Mouse (Mus musculus) heart, postnatal 36 days (tissue): ENCODE results near the gene Plin3. TPM values are rescaled to one million over a fixed set of nuclear protein-coding genes. Genes with fewer than 3 reads are reported as not detected.
"Not testable (repeated sequence)": the region's sequence is repeated elsewhere in the genome, so short reads cannot be mapped to it uniquely, and the experiment has no call there.

Source experiments
- DNase-seq, 2 experiments: peaks; one replicate each; pipeline ENCODE4 v3.0.0; 2021 to 2022
- intact Hi-C: fragments of 180-260 bp; cut with DNase I; formaldehyde crosslinking; loops from one replicate; pipeline ENCODE4 v1.15.1; 2025
- total RNA-seq, 2 experiments: library from RNA; stranded (reverse); gene quantifications; 2 replicates each; pipeline ENCODE4 v1.2.3; 2021

Gene Plin3
- total RNA-seq, 2 experiments from 2014 or later: 183 to 206 TPM

DNA sequence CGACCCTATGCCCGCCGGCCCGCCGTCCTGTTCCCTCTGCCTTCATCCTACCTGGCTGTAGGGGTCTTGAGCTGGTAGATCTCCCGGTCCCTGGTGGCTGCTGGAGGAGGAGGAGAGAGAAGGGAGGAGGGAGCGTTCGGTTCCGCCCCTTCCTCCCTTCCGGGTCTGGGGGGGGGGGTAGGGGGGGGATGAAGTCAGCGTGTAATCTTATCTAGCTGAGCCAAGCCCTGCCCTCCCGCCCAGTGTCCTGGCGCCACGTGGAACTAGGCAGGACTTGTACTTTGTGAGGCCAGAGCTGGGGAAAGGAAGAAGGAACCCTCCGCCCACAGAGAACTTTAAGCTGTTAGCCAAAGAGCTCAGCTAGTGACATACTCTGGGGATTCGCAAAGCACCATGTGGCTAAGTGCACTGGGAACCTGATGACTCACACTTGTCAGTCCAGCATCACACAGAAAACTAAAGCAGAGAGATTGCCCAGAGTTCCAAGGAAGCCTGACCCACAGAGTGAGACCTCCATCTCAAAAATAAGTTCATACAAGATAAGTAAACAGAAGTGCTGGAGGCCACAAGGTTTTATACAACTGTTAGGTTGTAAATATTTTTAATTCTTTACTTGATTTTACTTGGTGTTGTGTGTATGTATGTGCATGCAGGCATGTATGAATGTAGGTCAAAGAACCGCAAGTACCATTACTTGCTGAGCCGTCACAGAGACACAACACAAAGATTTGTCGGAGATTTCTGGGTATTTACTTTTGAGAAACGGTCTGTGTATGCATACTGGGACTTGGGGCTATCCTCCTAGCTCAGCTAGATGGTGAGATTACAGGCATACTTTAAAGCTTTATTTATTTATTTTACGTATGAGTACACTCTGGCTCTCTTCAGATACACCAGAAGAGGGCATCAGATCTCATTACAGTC is 15.8 kb downstream of the Plin3 start, which contains the start of gene Ticam1:
TSS of gene Ticam1 (minus strand) at position 144 of the 924 bp plus-strand sequence.
- intact Hi-C loops: loop anchor here (1.0 kb wide), 1 partner anchor 13 kb away; no protein-coding TSS in a partner anchor
- peak; percentile 85 to 86 for DNase-seq

DNA sequence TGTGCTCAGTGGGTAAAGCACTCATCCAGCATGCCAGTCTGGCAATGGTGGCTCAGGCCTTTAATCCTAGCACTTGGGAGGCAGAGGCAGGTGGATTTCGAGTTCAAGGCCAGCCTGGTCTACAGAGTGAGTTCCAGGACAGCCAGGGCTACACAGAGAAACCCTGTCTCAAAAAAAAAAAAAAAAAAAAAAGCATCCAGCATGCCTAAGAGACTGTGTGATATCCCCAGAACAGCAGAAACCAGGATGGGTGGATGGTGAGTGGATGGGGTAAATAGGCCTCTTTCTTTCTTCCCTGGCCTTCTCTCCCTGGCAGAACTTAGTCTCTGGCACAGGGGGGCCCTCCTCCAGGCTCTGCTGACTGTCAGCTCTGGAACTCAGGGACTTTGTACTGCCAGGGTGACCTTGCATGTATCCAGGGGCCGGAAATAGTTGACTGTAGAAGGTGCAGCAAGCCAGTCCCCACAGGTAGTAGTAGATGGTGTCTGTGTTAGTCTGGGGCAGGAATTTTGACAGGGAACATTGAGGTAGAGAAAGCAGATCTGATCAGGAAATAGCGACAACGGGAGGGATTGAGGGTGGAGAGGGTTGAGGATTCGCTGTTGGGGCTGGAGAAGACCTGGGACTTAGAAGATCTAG is 16.7 kb downstream of the Plin3 start:
- intact Hi-C loops: no loop called here
- DNase-seq: no peak

DNA sequence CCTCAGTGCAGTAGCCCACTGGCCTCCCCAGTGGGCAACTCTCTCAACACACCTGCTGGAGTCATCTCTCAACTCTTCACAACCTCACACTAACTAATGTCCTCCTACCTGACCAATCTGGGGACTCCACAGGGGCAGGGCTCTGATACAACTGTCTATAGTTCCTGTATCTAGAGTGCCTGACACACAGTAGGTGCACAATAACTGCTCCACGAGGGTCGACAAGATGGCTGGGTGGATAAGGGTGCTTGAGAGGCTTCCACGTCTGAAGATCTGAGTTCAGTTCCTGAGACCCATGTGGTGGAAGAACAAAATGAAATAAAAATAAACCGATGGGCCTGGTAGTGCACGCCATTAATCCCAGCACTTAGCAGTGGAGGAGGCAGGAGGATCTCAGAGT is 18.7 kb downstream of the Plin3 start:
- DNase-seq: no peak
- intact Hi-C loops: no loop called here

DNA sequence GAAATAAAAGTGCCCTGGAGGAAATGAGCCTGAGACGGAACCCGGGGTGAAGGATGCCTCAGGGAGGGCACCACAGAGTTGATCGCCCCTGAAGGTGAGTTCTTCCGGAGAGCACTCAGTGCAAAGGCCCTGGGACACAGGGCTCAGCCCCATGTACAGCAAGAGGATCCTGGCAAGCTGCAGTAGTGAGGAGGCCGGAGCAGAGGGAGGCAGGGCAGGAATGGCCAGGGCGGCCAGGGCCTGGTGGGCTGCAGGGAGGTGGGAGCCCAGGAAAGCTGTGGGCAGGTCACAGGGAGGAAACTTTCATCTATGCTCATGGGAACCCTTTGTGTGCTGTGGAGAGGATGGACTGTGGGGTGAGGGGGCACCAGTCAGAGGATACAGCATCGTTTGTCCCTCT is 19.2 kb downstream of the Plin3 start:
- intact Hi-C loops: no loop called here
- no peak for DNase-seq

DNA sequence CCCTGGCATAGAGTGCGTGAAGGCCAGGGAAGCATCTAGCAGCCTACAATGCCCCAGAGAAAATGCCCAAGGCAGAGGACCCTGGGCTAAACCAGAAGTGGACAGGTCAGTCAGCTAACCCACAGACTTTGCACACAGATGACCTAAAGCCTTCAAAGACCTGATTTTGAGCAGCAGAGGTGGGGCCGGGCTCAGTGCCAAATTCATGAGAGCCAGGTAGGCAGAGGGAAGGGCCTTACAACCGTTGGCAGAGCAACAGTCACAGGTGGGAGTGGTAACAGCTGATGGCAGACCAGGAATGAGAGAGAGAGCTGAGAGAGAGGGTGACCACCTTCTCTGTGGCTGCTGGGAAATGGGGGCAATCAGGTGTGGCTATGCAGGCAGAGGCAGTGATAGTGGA is 20.0 kb downstream of the Plin3 start:
- intact Hi-C loops: no loop called here
- DNase-seq: no peak

DNA sequence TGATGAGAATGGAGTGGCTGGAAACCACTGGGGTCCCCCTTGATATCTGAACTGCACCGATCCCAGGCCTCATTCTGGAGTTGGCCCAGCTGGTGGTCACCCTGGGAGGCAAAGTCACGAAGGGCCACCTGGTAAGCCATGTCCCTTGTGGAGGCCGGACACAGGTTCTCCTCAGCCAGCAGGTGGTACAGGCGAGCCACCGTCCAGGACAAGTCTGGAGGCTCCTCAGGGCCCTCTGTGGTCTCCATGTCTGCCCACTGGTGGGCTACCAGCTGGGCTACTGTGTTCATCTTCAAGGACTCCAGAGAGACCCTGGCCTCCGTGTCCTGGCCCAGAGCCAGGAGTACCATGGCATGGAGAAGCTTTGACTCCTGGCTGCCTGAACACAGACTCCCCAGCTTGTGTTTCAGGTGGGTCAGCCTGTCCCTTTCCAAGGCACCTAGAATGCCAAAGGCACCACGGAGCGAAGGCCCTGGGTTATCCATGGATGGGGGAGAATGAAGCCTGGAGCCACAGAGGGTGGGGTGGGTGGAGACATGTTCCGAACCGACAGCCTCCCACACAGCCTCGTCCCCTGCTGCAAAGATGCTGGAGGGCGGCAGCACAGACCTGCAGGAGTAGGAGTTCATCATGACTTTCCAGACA is 20.9 kb downstream of the Plin3 start:
- intact Hi-C loops: no loop called here
- no peak for DNase-seq

DNA sequence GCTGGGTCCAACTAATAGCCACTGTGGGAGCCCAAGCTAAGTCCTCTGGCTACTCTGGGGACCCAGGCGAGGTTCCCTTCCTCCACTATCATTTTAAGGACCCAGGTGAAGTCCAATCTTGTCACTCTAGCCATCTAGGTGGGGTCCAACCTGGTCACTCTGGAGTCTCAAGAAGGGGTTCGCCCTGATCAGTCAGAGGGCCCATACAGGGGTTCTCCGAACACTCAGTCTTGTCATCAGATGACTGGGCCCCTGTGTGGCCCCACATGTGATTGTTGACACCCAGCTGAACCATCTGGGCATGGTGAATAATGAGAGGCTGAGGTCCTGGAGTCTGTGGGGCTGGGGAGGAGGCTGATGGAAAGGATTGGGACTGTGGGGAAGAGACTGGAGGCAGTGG is 22.9 kb downstream of the Plin3 start:
- intact Hi-C loops: no loop called here
- peak in 1 of 2 experiments; percentile 2 for DNase-seq

DNA sequence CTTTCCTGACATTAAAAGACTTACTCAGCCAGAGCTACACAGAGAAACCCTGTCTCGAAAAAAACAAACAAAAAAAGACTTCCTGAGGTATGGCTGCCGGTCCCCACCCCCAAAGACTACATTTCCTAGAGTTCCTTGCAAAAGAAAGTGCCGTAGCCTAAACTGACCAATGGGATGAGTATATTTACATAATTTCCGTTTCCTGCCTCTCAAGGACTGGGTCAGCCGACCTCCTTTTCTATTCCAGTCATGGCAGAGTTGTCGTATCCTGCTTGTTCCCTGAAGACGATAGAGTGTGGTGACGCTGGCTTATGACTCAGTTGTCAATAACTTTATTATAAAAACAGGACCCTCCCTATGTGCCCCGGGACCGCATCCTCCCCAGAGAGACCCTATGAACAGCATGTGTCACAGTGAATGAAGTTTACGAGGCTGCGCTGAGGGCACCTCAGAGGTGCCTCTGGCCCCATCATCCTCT is 23.5 kb downstream of the Plin3 start:
- peak in 1 of 2 experiments; percentile 58 for DNase-seq
- intact Hi-C loops: no loop called here

DNA sequence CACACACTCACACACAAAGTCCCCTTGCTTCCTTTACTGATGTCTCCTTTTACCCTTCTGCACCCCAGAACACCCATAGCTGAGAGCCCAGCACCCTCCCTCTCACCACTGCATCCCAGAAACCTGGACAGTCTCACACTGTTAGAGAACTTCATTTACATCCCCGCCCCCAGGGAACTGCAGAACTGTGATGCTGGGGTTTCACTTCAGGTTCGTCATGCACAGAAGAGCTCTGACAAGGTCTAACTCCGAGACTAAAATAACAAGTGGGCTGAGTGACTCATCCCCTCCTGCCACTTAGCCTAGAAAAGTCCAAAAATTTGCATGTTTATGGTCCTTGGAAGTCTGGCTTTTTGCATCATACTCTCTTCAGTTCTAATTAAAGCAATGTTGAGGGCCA is 26.4 kb downstream of the Plin3 start:
- intact Hi-C loops: no loop called here
- no peak for DNase-seq

DNA sequence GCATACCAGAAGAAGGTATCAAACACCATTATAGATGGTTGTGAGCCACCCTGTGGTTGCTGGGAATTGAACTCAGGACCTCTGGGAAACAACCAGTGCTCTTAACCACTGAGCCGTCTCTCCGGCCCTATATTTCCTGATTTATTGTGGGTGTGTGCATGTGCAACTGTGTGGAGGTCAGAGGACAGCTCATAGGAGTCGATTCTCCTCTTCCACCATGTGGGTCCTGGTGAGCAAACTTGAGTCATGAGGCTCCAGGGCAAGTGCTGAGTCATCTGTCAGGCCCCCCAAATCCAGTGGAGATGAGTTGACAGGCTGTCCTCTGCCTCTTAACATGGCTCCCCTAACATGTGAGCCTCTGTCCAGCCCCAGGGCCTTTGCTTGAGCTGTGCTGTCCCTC is 26.8 kb downstream of the Plin3 start:
- no peak for DNase-seq
- intact Hi-C loops: no loop called here

DNA sequence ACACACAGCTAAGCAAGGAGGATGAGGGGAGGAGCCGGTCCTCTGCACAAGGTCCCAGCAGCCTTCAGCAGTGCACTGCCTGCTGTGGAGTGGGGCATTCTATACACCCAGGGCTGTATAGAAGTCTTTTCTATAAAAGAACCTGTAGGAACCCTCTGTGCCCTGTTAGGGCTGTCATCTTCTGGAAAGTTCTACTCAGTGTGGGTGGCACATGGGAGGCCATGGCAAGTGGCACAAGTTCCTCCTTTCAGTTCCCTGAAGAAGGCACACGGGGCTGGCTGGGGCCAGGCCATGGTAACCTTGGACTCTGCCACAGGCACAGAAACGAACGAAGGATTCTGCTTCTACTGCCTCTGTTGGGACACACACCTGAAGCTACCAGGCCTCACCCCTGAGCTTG is 27.7 kb downstream of the Plin3 start:
- DNase-seq: no peak
- intact Hi-C loops: no loop called here

DNA sequence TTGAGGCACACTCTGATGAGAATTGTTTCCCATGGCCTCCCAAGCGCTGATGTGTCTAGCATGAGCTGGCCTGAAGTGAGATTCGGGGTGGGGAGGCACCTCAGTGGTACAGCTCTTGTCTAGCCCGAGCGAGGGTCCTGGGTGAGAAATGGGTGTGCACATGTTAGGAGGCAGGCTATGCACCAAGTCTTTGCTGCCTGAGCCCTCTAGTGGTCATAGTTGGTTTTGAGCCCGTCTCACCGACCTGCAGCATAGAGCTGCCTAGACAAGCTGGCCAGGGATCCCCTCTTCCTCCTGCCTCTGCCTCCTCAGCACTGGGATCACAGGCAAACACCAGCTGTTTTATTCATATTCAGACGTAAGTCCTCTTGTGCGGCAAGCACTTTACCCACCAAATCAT is 28.7 kb downstream of the Plin3 start:
- peak; percentile 81 to 82 for DNase-seq
- intact Hi-C loops: no loop called here

DNA sequence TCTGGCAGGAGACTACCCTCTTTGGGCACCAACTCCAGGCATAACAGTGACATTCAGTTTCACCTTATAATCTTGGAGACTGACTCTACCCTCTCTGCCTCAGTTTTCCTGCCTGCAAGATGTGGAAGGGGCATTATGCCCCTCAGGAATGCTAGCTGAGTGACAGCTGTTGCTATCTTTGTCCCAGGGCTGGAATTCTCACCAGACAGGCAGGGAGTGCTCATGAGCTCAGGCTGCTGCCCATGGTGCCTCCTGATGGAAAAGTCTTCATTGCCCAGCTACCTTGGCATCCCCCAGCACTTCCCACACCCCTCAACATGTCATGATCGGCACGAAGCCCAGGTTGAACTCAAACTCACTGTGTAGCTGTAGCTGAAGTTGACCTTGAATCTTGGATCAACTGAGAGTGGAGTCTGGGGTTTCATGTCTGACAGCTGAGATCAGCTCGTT is 30.0 kb downstream of the Plin3 start:
- intact Hi-C loops: no loop called here
- DNase-seq: no peak

DNA sequence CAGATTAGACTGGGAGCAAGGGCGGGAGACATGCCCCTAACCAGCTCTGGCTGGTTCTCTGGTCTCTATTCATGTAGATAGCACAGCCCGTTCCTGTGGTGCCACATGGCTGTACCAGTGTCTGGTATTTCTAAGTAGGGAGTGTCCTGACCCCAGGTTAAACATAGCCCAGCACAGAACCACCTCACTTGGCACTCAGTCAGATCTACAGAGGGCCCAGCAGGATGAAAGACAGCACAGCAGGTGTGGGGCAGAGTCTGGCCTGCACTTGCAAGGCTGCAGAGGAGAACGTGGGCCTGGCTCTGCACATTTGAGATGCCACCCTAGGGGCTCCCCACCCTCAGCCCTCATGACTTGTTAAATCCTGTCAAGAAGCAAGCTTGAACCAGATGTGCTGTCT is 31.5 kb downstream of the Plin3 start:
- intact Hi-C loops: no loop called here
- no peak for DNase-seq

DNA sequence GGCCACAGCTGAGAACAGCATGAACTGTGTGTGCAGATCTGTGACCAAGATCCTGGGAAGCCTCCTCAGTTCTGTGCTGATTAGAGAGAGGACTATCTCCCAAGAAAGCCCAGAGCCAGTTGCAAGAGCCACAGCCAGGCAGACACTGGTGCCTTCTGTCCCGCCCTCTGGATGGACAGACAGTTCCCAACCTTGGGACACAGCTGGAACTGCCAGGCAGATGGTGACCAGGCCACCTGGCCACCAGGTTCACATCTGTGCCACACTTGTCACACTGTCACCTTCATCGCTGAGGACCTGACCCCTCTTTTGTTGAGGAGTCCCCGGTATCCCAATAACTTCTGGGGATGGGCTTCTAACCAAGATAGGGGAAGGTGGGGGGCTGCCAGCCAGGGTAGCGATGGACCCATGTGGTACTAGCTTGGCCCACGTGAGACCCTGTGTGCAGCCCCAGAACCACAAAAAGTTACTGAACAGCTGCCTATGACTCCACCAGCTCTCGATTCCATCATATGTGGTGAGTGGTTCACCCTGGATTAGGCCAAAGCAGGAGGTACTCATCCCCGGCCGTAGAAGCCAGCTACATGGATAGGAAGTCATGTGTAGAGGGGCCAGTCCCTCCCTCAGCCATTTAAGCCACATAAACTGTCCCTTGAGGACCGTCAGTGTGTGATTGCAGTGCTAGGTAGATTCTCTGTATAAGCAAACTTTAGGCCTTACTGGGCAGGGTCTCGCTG is 33.2 kb downstream of the Plin3 start:
- DNase-seq: peak in 1 of 2 experiments; percentile 6
- intact Hi-C loops: loop anchor here (5.0 kb wide), 1 partner anchor 147 kb away; no protein-coding TSS in a partner anchor

DNA sequence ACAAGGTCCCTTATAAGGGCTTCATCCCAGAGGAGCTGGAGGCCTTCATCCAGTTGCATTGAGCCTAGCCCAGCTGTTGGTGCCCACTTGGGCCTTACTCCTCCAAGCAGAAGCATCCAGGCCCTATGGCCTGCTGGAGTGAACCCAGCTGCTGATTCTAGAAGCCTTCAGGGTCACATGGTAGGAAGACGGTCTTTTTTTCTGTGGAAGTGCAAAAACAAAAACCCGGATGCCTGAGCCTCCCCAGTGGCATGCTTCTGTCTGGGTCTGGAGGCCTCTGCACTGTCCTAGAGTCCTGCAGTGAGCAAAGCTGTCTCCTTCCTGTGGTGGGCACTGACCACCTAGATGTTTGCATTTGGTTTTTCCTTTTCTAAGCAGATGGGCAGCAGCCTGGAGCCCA is 33.9 kb downstream of the Plin3 start:
- DNase-seq: not testable (repeated sequence)
- intact Hi-C loops: loop anchor here (5.0 kb wide), 1 partner anchor 147 kb away; no protein-coding TSS in a partner anchor

DNA sequence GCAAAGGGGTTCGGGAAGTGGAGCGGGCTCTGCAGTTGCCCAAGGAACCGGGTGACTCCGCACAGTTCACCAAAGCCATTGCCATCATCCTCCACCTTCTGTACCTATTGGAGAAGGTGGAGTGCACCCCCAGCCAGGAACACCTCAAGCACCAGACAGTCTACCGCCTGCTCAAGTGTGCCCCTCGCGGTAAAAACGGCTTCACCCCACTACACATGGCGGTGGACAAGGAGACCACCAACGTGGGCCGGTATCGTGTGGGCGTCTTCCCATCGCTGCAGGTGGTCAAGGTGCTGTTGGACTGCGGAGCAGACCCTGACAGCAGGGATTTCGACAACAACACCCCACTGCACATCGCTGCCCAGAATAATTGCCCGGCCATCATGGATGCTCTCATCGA is 34.4 kb downstream of the Plin3 start:
- intact Hi-C loops: loop anchor here (5.0 kb wide), 1 partner anchor 146 kb away; no protein-coding TSS in a partner anchor
- DNase-seq: peak in 1 of 2 experiments; percentile 5

DNA sequence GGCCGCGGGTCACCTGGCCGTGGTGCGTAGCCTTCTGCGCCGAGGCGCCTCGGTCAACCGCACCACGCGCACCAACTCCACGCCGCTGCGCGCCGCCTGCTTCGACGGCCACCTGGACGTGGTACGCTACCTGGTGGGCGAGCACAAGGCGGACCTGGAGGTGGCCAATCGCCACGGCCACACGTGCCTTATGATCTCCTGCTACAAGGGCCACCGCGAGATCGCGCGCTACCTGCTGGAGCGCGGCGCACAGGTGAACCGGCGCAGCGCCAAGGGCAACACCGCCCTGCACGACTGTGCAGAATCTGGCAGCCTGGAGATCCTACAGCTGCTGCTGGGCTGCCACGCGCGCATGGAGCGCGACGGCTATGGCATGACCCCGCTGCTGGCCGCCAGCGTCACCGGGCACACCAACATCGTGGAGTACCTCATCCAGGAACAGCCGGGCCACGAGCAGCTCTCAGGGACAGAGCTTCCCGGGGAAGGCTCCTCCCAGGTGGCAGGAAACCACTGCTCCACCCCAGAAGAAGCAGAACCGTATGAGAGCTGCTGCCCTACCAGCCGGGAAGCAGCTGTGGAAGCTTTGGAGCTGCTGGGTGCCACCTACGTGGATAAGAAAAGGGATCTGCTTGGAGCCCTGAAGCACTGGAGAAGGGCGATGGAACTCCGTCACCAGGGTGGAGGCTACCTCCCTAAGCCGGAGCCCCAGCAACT is 35.3 kb downstream of the Plin3 start:
- intact Hi-C loops: loop anchor here (5.0 kb wide), 1 partner anchor 145 kb away; no protein-coding TSS in a partner anchor
- DNase-seq: peak in 1 of 2 experiments; percentile 52

DNA sequence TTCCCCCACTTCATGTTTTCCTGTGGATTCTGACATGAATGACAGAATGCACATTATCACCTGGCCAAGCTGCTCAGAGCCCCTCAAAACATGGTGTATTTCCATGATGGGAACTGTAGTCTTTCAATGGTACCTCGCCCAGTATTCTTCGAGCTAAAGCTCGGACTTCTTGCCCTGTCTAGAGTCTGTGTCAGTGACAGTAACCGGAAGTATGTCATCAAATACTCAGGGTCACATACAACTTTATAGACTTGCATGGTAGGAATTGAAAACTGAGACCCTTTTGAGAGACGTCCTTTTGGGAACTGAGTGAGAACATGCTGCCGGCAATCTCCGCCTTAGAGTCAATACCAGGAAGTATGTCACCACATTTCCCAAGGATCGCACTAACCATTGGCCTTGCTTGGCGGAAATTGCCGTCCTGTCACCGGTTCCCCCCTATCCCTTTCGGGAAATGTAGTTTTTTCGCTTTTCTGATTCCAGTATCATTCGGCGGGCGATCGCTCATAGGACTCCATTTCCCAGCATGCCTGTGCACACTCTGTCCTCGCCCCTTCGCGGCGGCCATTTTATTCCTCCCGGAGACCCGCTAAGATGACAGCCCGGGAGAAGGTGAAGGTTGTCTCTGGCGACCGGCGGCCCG is 36.3 kb downstream of the Plin3 start, which contains the start of gene Fem1a:
TSS of gene Fem1a (plus strand) at position 572 of the 643 bp plus-strand sequence.
- intact Hi-C loops: loop anchor here (5.0 kb wide), 1 partner anchor 144 kb away; no protein-coding TSS in a partner anchor
- peak; percentile 84 to 92 for DNase-seq
